8 mouse cellular contexts compared by ENCODE assay signal in genomic region chr4:40851763-40852248, GRCm38 (mm10). TPM values are rescaled to one million over a fixed set of nuclear protein-coding genes. Genes with fewer than 3 reads are reported as not detected.
DNase-seq lines count a peak whose midpoint lies in the region; ATAC-seq and TF ChIP-seq lines count a peak whose summit lies in the region.

No protein-coding gene starts in this region.

- DNase-seq in CD4-positive, CD25-positive, alpha-beta regulatory T cell, adult 2 months (ENCODE audit: low read depth, low spot score), result peak; percentile 38
- peak; percentile 59 for DNase-seq in MEL (ENCODE audit: low read depth, low spot score)
- no peak for DNase-seq in spleen, adult 12 weeks (ENCODE audit: low spot score)
- DNase-seq in gastrocnemius, postnatal 10 days, result no peak
- no peak for DNase-seq in frontal cortex, adult 2 months (ENCODE audit: extremely low spot score in 1 of 2, low spot score in 1 of 2)

- H3K9me3 ChIP-seq in MEL (replicated peaks; ENCODE audit: insufficient read depth, low read length), result no peaks in the 10 kb centered on the region
- no peaks in the 10 kb centered on the region for H3K9me3 ChIP-seq in hindbrain, embryonic 12.5 days (replicated peaks)
- H3K9me3 ChIP-seq in megakaryocyte, embryonic 14.5 days, result no peaks in the 10 kb centered on the region

- ATAC-seq in CD4-positive, CD25-positive, alpha-beta regulatory T cell, adult 4 months, result no peak
- ATAC-seq in hindbrain, embryonic 12.5 days (ENCODE audit: low FRiP score), result no peak

- H3K36me3 ChIP-seq in MEL (ENCODE audit: control insufficient read depth in 1 of 2, insufficient read depth in 2 of 2, low read length in 2 of 2), result peaks cover 0 to 55% of the 10 kb centered on the region in 2 experiments; a peak in 2 of 4 replicates
- H3K36me3 ChIP-seq in hindbrain, embryonic 12.5 days, result no peaks in the 10 kb centered on the region
- peaks cover 48% of the 10 kb centered on the region for H3K36me3 ChIP-seq in megakaryocyte, embryonic 14.5 days (replicated peaks; ENCODE audit: low read length)

- no peak for TF ChIP-seq POLR2A in MEL (IDR thresholded peaks at IDR 0.05; ENCODE audit: control insufficient read depth in 1 of 2, insufficient read depth in 1 of 2, low read depth in 1 of 2, low read length in 2 of 2, poor library complexity in 1 of 2)

- H3K27me3 ChIP-seq in MEL (ENCODE audit: control insufficient read depth in 1 of 2, insufficient read depth in 2 of 2, low read length in 2 of 2), result no peaks in the 10 kb centered on the region
- no peaks in the 10 kb centered on the region for H3K27me3 ChIP-seq in hindbrain, embryonic 12.5 days
- H3K27me3 ChIP-seq in megakaryocyte, embryonic 14.5 days (replicated peaks), result no peaks in the 10 kb centered on the region

- H3K4me2 ChIP-seq in hindbrain, embryonic 12.5 days (replicated peaks), result peak overlapping the region; percentile 81

- peak overlapping the region; percentile 88 for H3K9ac ChIP-seq in MEL (ENCODE audit: control insufficient read depth, low read depth, low read length, poor library complexity, severe bottlenecking)
- 0 out of 2 replicates have a peak overlapping the region, but pooled peaks have one; percentile 18 for H3K9ac ChIP-seq in hindbrain, embryonic 12.5 days

- TF ChIP-seq EP300 in MEL (IDR thresholded peaks at IDR 0.05; ENCODE audit: low read depth in 1 of 2, low read length in 2 of 2), result peak; percentile 7 to 42; a peak in 3 of 4 replicates

- no peak for TF ChIP-seq RAD21 in MEL (IDR thresholded peaks at IDR 0.05; ENCODE audit: low read depth, low read length)

- H3K4me1 ChIP-seq in MEL (ENCODE audit: control insufficient read depth in 1 of 2, insufficient read depth in 2 of 2, low read length in 2 of 2), result peaks cover 13 to 55% of the 10 kb centered on the region in 2 experiments
- peaks cover 31% of the 10 kb centered on the region for H3K4me1 ChIP-seq in hindbrain, embryonic 12.5 days
- peaks cover 68% of the 10 kb centered on the region for H3K4me1 ChIP-seq in megakaryocyte, embryonic 14.5 days

- H3K79me2 ChIP-seq in MEL (ENCODE audit: control insufficient read depth, insufficient read depth, low read length, poor library complexity), result peaks cover 30% of the 10 kb centered on the region

- H3K27ac ChIP-seq in MEL (ENCODE audit: control insufficient read depth, low read depth, low read length), result peak overlapping the region; percentile 72
- H3K27ac ChIP-seq in hindbrain, embryonic 12.5 days, result no peak overlapping the region

- peak overlapping the region; percentile 80 to 83 for H3K4me3 ChIP-seq in MEL (ENCODE audit: control insufficient read depth in 1 of 2, insufficient read depth in 1 of 2, low read depth in 2 of 2, low read length in 2 of 2)
- peak overlapping the region; percentile 77; the same call in 1 of the 2 replicates for H3K4me3 ChIP-seq in hindbrain, embryonic 12.5 days
- H3K4me3 ChIP-seq in megakaryocyte, embryonic 14.5 days (replicated peaks), result peak overlapping the region; percentile 99

- WGBS in hindbrain, embryonic 12.5 days, result 85% methylated on average over 4 of the region's 4 CpGs

- no peak for TF ChIP-seq CTCF in MEL (IDR thresholded peaks at IDR 0.05 in 2 of 3, conservative IDR thresholded peaks at IDR 0.05 in 1 of 3; ENCODE audit: control insufficient read depth in 1 of 3, insufficient read depth in 1 of 3, low read depth in 2 of 3, low read length in 3 of 3, poor library complexity in 1 of 3, severe bottlenecking in 1 of 3)

TF ChIP-seq in MEL, 35 proteins besides CTCF, POLR2A, EP300 and RAD21:
- TF ChIP-seq JUND (IDR thresholded peaks at IDR 0.05; ENCODE audit: low read depth, low read length), result no peak
- TF ChIP-seq ZC3H11A (IDR thresholded peaks at IDR 0.05; ENCODE audit: low read depth, low read length), result no peak
- TF ChIP-seq CHD1 (IDR thresholded peaks at IDR 0.05; ENCODE audit: low read depth, low read length), result no peak; the same call in 1 of the 2 replicates
- 0 out of 2 replicates have a peak, but pooled peaks have one; percentile 9 for TF ChIP-seq MAX (IDR thresholded peaks at IDR 0.05; ENCODE audit: low read length)
- no peak for TF ChIP-seq TBP (IDR thresholded peaks at IDR 0.05; ENCODE audit: low read depth, low read length)
- TF ChIP-seq NELFE (IDR thresholded peaks at IDR 0.05; ENCODE audit: low read depth, low read length), result no peak
- no peak for TF ChIP-seq ELF1 (IDR thresholded peaks at IDR 0.05; ENCODE audit: low read depth, low read length)
- 0 out of 2 replicates have a peak, but pooled peaks have one; percentile 36 for TF ChIP-seq MYC (IDR thresholded peaks at IDR 0.05; ENCODE audit: low read depth, low read length)
- TF ChIP-seq KAT2A (conservative IDR thresholded peaks at IDR 0.05; ENCODE audit: low read depth, low read length), result no peak
- no peak for TF ChIP-seq USF1 (IDR thresholded peaks at IDR 0.05; ENCODE audit: low read depth, low read length)
- TF ChIP-seq USF2 (IDR thresholded peaks at IDR 0.05; ENCODE audit: borderline replicate concordance in 1 of 2, insufficient read depth in 1 of 2, low read depth in 1 of 2, low read length in 2 of 2), result no peak
- no peak for TF ChIP-seq POLR2AphosphoS5 (IDR thresholded peaks at IDR 0.05; ENCODE audit: borderline replicate concordance, low read depth, low read length)
- TF ChIP-seq BHLHE40 (IDR thresholded peaks at IDR 0.05; ENCODE audit: borderline replicate concordance, low read depth, low read length), result no peak
- TF ChIP-seq MEF2A (IDR thresholded peaks at IDR 0.05; ENCODE audit: extremely low read depth, insufficient replicate concordance, low read depth, low read length, poor library complexity, severe bottlenecking), result peak; percentile 44; the same call in 1 of the 2 replicates
- no peak for TF ChIP-seq NRF1 (IDR thresholded peaks at IDR 0.05; ENCODE audit: insufficient read depth, low read depth, low read length, poor library complexity, severe bottlenecking)
- no peak for TF ChIP-seq RCOR1 (IDR thresholded peaks at IDR 0.05; ENCODE audit: low read depth, low read length)
- no peak for TF ChIP-seq POLR2AphosphoS2 (IDR thresholded peaks at IDR 0.05; ENCODE audit: low read length)
- no peak for TF ChIP-seq SMC3 (IDR thresholded peaks at IDR 0.05; ENCODE audit: low read depth, low read length)
- no peak for TF ChIP-seq MAFK (IDR thresholded peaks at IDR 0.05; ENCODE audit: borderline replicate concordance, low read depth, low read length)
- TF ChIP-seq HCFC1 (IDR thresholded peaks at IDR 0.05; ENCODE audit: low read depth, low read length), result no peak
- TF ChIP-seq GATA1 (IDR thresholded peaks at IDR 0.05; ENCODE audit: low read depth, low read length), result no peak
- TF ChIP-seq E2F4 (IDR thresholded peaks at IDR 0.05; ENCODE audit: borderline replicate concordance, low read depth, low read length), result no peak
- TF ChIP-seq MAZ (IDR thresholded peaks at IDR 0.05; ENCODE audit: low read depth, low read length), result 0 out of 2 replicates have a peak, but pooled peaks have one; percentile 12
- TF ChIP-seq CHD2 (IDR thresholded peaks at IDR 0.05; ENCODE audit: low read length), result no peak
- TF ChIP-seq ZNF384 (IDR thresholded peaks at IDR 0.05; ENCODE audit: low read depth, low read length), result no peak
- TF ChIP-seq GABPA (IDR thresholded peaks at IDR 0.05; ENCODE audit: low read depth, low read length), result no peak
- TF ChIP-seq SIN3A (IDR thresholded peaks at IDR 0.05; ENCODE audit: low read length), result no peak; the same call in 1 of the 2 replicates
- no peak for TF ChIP-seq ZMIZ1 (IDR thresholded peaks at IDR 0.05; ENCODE audit: low read depth, low read length)
- TF ChIP-seq MYB (IDR thresholded peaks at IDR 0.05; ENCODE audit: low read depth, low read length), result no peak
- no peak for TF ChIP-seq MXI1 (IDR thresholded peaks at IDR 0.05; ENCODE audit: low read depth, low read length)
- no peak for TF ChIP-seq UBTF (IDR thresholded peaks at IDR 0.05; ENCODE audit: borderline replicate concordance, insufficient read depth, low read depth, low read length)
- TF ChIP-seq ETS1 (IDR thresholded peaks at IDR 0.05; ENCODE audit: low read depth, low read length), result 0 out of 2 replicates have a peak, but pooled peaks have one; percentile 35
- no peak for TF ChIP-seq ZKSCAN1 (IDR thresholded peaks at IDR 0.05; ENCODE audit: low read depth, low read length)
- no peak for TF ChIP-seq TAL1 (IDR thresholded peaks at IDR 0.05; ENCODE audit: low read length)
- TF ChIP-seq TCF12 (IDR thresholded peaks at IDR 0.05; ENCODE audit: low read depth, low read length), result no peak

RNA-seq across cellular contexts. Expression of gene B4galt1, which starts 2.0 kb away (rescaled TPM):
- polyA plus RNA-seq in CD4-positive, CD25-positive, alpha-beta regulatory T cell, adult 4 months (2017; shearing (Covaris generic)), result 10 to 100 TPM; 52.5 to 61.3 TPM
- 10.8 TPM in 2 replicates for total RNA-seq in MEL (2012; rRNA removed)
- 10 to 100 TPM in 1 of 2 experiments, not detected in 1; 22.5 TPM for polyA plus RNA-seq in MEL (2012; ENCODE audit: insufficient read depth in 1 of 2, insufficient read length in 2 of 2, low read depth in 1 of 2, low replicate concordance in 2 of 2, missing spikeins in 1 of 2)
- polyA plus RNA-seq in hindbrain, embryonic 12.5 days (2016; fragmentation: Nextera tagmentation; extraction: Ambion mirVana), result 20.3 and 21.5 TPM in 2 replicates
- 43.8 and 101 TPM in 2 replicates for polyA plus RNA-seq in megakaryocyte, embryonic 14.5 days (2012; ENCODE audit: insufficient read depth, low replicate concordance)
- 10 to 100 TPM; 52.0 to 58.6 TPM for total RNA-seq in gastrocnemius, postnatal 10 days (2021)
- polyA plus RNA-seq in frontal cortex, adult 2 months (2012; rRNA removed), result 4.7 and 5.2 TPM in 2 replicates

Comparison
In these comparisons a context has a peak if more than half of its experiments do, and no peak if none do; other contexts are left out.
1. DNase-seq: peak in CD4-positive, CD25-positive, alpha-beta regulatory T cell, adult 2 months (single experiment) and MEL (single experiment); none in spleen, adult 12 weeks (single experiment), gastrocnemius, postnatal 10 days (single experiment) and frontal cortex, adult 2 months (0 of 2).
2. Peak in every context shown above with its lines, with median percentiles within 50 percentile points of each other: H3K4me3 ChIP-seq.